Mouse (Mus musculus) hematopoietic stem cell, adult 5-6 weeks (primary cell): Measurements from ENCODE around the gene Actr2. TPM values are rescaled to one million over a fixed set of nuclear protein-coding genes. Genes with fewer than 3 reads are reported as not detected.
"Not testable (repeated sequence)": the region's sequence is repeated elsewhere in the genome, so short reads cannot be mapped to it uniquely, and the experiment has no call there.

ENCODE experiments used
- ATAC-seq, 2 experiments: fragments of 125-278 bp in 1 of 2; replicated peaks in 1 of 2; 2 replicates each; pipeline ENCODE4 v1.8.0; 2016 to 2017; ENCODE audit warnings: inconsistent platforms in 2 of 2, mild to moderate bottlenecking in 2 of 2, moderate number of reproducible peaks in 2 of 2, low read depth in 1 of 2, moderate TSS enrichment in 1 of 2; ENCODE audit not compliant: low FRiP score in 2 of 2, poor library complexity in 2 of 2, severe bottlenecking in 2 of 2, insufficient read depth in 1 of 2, low TSS enrichment in 1 of 2
- total RNA-seq: library from RNA; stranded (forward); fragments of 172-1452, 232-1000 nt; gene quantifications from 2 replicates; pipeline ENCODE4 v1.2.3, GENCODE M21; 2017

Actr2 gene
- total RNA-seq, 1 experiment from 2014 or later: 251 TPM

DNA sequence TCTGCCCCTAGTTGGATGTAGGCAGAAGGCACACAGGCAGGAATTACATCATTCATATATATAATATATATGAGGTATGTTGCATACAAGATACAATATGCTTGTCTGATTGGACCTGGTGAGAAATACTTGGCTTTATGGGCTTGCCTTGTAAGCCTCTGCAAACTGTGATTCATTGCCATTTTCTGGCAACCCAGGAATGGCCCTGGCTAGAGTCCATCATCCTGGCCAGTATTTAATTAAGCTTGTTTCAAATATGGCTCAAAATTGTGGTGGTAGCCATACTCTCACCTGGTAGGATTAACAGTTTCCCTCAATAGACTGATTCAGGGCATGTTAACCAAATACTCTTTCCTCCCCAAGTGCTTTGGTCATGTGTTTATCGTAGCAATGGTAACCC lies 46.6 kb downstream of the Actr2 start:
- no peak for ATAC-seq

GRCm38 (mm10) chr11:20064926-20065325 lies 47.8 kb downstream of the Actr2 start:
- ATAC-seq: no peak

- not testable (repeated sequence) for ATAC-seq
Measured at GRCm38 (mm10) chr11:20064086-20064485, 48.6 kb downstream of the Actr2 start.

DNA sequence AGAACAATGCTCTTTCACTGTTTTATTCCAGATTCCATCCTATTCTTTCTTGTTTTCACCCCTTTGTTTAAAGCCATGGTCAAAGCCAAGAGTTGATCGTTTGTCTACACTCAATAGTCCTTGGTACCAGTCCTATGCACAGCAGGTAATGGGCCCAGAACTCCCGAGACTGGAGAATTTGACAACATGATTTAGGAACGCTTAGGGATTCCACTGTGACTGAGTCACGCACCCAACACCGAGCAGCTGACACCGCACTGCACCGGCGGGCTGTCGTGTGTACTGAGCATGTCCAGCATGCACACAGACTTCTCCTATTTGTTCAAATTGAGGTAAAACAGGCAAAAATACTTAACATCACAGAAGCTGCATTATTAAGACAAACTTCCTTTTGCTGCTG lies 49.9 kb downstream of the Actr2 start:
- not testable (repeated sequence) for ATAC-seq

- no peak for ATAC-seq
Measured at GRCm38 (mm10) chr11:20059736-20060135, 53.0 kb downstream of the Actr2 start.

DNA sequence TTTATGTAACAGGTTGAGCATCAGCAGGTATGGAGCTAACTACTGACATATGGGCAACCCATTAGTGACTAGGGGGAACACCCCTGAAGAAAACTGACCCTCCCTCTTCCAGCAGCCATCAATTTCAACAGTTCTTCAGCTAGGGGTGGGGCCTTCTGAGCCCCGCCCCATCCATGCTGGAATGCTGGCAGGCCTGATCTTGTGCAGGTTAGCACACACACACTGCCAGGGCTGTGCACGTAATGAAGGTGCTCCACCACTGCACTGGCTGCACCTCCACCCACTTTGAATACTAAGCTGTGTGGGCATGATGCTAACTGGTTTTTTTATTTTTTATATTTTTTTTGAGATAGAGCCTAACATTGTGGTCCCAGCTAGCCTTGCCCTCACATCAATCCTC lies 55.3 kb downstream of the Actr2 start:
- ATAC-seq: no peak

DNA sequence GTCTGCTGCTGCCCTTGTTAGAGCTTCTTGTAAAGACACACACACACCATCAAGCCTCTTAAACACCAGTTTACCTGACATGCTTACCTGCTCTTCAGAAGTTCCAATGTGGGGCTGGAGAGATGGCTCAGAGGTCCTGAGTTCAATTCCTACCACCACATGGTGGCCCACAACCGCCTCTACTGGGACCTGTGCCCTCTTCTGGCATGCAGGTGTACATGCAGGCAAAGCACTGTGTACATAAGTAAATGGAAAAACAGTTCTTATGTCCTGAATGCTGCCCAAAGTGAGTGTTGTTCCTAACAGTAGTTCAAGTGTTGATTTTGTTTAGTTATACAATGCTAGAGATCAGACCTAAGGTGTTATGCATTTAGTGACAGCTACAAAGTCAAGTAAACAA lies 56.5 kb downstream of the Actr2 start:
- no peak for ATAC-seq

DNA sequence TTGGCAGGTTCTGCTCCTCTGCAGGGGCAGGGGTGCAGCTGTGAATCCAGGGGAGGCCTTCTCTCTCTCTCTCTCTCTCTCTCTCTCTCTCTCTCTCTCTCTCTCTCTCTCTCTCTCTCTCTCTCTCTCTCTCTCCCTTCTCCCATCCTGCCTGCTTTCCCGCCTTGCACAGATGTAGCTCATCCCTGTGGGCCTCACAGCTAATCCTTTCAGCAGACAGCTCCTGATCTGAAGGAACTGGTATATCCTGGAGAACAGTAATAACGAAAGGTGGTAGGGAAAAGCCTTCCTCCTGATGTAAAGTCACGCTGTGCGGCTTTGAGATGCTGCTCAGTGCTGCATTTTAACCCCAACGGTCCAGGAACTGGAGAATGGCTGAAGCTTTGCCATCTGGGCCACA lies 58.1 kb downstream of the Actr2 start:
- no peak for ATAC-seq

GRCm38 (mm10) chr11:20053951-20054350 lies 58.8 kb downstream of the Actr2 start:
- ATAC-seq: no peak

DNA sequence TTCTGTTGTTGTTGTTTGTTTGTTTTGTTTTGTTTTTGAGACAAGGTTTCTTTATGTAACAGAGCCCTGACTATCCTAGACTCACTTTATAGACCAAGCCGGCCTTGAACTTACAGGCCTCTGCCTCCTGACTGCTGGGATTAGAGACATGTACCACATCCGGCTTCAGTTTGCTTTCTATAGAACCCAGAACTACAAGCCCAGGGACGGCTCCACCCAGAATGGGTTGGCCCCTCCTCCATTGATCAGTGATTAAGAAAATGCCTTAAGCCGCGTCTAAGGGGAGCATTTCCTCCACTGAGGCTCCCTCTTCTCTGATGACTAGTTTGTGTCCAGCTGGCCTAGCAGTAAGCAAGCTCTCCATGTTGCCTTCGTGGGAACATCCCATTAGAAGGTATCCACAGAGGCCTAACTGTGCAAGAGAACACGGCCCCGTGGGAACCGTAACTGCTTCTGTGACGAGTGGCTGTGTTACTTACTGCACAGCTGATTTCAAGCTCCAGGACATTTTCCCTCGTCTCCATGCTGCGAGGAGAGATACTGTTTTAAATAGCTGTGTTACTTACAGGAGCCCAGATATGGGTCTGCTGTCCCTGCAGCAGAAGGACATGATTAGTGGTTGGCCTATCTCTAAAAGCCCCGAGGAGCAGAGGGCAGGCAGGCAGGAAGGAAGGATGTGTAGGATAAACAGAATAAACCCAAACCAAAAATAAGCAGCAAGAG lies 59.7 kb downstream of the Actr2 start:
- ATAC-seq: no peak

DNA sequence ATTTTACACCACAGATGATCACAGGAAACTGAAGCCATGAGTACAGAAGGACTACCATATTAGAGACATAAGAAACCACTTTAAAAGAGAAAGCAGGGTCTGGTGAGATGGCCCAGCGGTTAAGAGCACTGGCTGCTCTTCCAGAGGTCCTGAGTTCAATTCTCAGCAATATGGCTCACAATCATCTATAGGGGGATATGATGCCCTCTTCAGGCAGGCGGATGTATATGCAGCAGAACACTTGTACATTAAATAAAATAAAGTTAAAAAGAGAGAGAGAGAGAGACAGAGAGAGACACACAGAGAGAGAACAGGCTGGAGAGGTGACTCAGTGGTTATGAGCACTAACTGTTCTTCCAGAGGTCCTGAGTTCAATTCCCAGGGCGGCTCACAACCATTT lies 67.1 kb downstream of the Actr2 start:
- ATAC-seq: no peak

GRCm38 (mm10) chr11:20043256-20043655 lies 69.5 kb downstream of the Actr2 start:
- peak in 1 of 2 experiments; percentile 14; a peak in 1 of 4 replicates for ATAC-seq

DNA sequence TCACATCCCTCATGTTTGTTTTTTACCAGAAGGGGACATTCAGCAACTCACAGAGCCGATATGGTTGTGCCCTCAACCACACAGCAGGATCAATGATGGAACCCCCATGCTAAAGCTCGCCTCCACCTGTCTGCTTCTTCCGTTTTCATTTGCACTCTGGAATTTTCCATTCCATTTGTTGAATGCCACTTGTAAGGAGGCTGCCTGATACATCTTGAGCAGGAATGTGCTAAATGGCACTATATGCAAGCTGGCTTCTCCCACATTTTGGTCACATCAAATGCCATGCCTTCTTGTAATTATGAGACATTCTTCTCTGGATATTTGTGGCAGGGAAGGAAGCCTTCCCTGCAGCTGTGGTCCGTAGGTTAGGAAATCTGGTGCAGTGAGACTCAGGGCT lies 70.6 kb downstream of the Actr2 start:
- no peak for ATAC-seq

GRCm38 (mm10) chr11:20041164-20041920 lies 71.4 kb downstream of the Actr2 start:
- no peak for ATAC-seq

- ATAC-seq: no peak
Measured at GRCm38 (mm10) chr11:20038723-20039122, 74.0 kb downstream of the Actr2 start.

DNA sequence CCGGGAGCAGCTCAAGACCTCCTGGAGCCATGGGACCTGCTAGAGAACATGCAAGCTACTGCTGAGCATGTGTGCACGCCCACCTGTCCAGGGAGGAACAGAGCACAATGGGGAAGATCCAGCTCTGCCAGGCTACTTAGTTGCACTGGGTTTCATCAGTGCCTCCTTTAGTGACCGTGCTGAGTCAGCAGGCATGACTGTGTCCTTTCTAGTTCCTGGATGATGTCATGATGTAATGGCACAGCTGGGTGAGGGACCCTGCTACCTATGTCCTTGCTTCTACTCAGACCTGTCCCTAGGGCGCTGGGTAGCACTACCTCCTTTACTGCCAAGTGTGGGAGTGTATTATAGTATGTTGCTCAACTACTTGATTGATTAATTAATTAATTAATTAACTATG lies 75.0 kb downstream of the Actr2 start:
- no peak for ATAC-seq

- ATAC-seq: no peak
Measured at GRCm38 (mm10) chr11:20035972-20036371, 76.7 kb downstream of the Actr2 start.

DNA sequence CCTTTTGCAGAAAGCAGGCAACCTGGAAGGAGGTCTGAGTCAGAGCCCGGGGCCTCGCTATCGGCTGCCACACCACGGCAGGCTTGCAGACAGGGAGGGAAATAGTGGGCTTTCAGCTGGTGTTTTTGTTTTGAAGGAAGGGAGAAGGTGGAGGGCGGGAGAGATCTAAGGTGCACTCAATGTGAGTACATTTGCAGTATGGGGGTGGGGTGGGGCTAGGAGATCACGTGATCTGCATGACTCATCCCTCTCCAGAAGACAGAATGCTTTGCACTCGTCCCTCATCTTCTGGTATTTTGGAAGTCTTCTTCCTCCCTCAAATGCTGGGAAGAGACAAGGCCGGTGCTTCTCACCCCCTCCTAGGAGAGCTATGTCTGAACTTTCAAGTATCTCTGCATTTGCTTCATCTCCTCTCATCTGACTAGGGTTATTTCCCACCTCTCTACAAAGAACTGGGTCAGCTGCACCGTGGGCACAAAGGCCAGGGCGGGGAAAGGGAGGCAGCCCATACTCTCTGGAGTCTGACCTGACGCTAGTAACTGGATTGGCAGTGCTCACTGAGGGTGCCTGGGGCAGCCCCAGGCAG lies 77.3 kb downstream of the Actr2 start:
- no peak for ATAC-seq
